Mouse (Mus musculus) stomach, postnatal 0 days (tissue): ENCODE measurements around the gene Adamtsl4. TPM values are rescaled to one million over a fixed set of nuclear protein-coding genes. Genes with fewer than 3 reads are reported as not detected.

Source experiments
- ATAC-seq: fragments of 200-750 bp; cut with Nextera tagmentation; 2 replicates; pipeline ENCODE4 v1.8.0; 2017; ENCODE audit not compliant: low FRiP score, low TSS enrichment
- DNase-seq: peaks from one replicate; pipeline ENCODE4 v3.0.0-alpha.2; 2016; ENCODE audit warnings: low spot score
- H3K27ac ChIP-seq: fragments of 300-500 bp; sonication (generic); replicated peaks from 2 replicates; pipeline ENCODE4 v1.5.1; 2014; ENCODE audit warnings: mild to moderate bottlenecking, control low read depth
- H3K27me3 ChIP-seq: fragments of 300-500 bp; sonication (generic); 2 replicates; pipeline ENCODE4 v1.6.1; 2014; ENCODE audit warnings: low read length; ENCODE audit not compliant: control insufficient read depth, insufficient read depth
- H3K36me3 ChIP-seq: fragments of 300-500 bp; sonication (generic); 2 replicates; pipeline ENCODE4 v1.6.1; 2014; ENCODE audit warnings: low read length, mixed read lengths; ENCODE audit not compliant: control insufficient read depth, insufficient read depth
- H3K4me1 ChIP-seq: fragments of 300-500 bp; sonication (generic); replicated peaks from 2 replicates; pipeline ENCODE4 v1.6.1; 2014; ENCODE audit warnings: antibody characterized with exemption; ENCODE audit not compliant: control insufficient read depth, insufficient read depth
- H3K4me2 ChIP-seq: fragments of 300-500 bp; sonication (generic); replicated peaks from 2 replicates; pipeline ENCODE4 v1.6.1; 2014; ENCODE audit warnings: low read depth, mild to moderate bottlenecking, control low read depth, moderate library complexity
- H3K4me3 ChIP-seq: fragments of 300-500 bp; sonication (generic); 2 replicates; pipeline ENCODE4 v1.5.1; 2014; ENCODE audit warnings: low read depth, low read length, control low read depth
- H3K9ac ChIP-seq: fragments of 300-500 bp; sonication (generic); 2 replicates; pipeline ENCODE4 v1.6.1; 2014; ENCODE audit warnings: mild to moderate bottlenecking, low read length, control low read depth, mixed read lengths
- H3K9me3 ChIP-seq: fragments of 300-500 bp; sonication (generic); 2 replicates; pipeline ENCODE4 v1.6.1; 2016; ENCODE audit warnings: low read length; ENCODE audit not compliant: control insufficient read depth
- CTCF ChIP-seq: IDR thresholded peaks from 2 replicates; pipeline ENCODE4 v1.5.1; 2016; ENCODE audit warnings: antibody characterized with exemption, low read depth, mild to moderate bottlenecking, moderate library complexity
- EP300 ChIP-seq: optimal IDR thresholded peaks from 2 replicates; pipeline ENCODE3; 2016; ENCODE audit warnings: antibody characterized with exemption
- WGBS: fragments of 180-500 bp; shearing (Covaris S2); extraction: QIAGEN DNeasy Blood & Tissue Kit; methylation state at CpG from one replicate; pipeline ENCODE4 v1.1.7; 2014; 5-methylcytosine and 5-hydroxymethylcytosine counted together
- polyA plus RNA-seq: library from polyadenylated mRNA; unstranded; fragments of >200 nt; fragmentation: Nextera tagmentation; extraction: Ambion mirVana; gene quantifications from 2 replicates; pipeline ENCODE4 v1.2.1, GENCODE M21; 2015

Gene Adamtsl4
- polyA plus RNA-seq, 1 experiment from 2014 or later = 9.4 TPM

DNA sequence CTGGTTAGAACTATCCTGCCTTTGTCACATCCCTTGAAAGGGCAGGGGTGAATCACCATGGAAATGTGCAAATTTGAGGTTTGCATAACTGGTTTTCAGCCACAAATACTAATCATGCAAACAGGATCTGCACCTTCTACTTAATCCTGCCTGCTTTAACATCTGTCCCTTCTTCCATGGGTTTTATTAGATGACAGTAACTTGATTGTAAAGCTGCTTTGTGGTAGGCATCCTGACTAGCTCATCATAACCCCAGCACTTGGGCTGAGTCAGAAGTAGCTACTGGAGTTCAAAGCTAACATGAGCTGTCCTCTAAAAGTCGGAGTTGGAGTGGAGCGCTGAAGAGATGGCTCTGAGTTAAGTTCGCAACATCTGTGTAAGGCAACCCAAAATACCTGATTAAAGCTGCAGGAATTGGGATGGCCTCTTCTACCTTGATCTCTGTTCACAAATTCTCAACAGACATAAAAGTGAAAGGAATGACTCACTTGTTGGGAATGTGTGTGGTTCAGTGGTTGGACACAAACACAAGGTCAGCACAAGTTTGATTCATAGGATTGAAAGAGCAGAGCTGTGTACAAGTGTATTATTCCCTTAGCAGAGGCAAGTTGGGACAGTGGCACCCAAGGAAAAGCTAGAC, 23.6 kb downstream of the Adamtsl4 start:
- Histone ChIP-seq H3K9ac (no peak overlapping the region), H3K27me3 (no peaks in the 10 kb centered on the region), H3K4me2 (no peak overlapping the region), H3K9me3 (no peaks in the 10 kb centered on the region), H3K27ac (peak overlapping the region; percentile 70), H3K4me1 (peaks cover 22% of the 10 kb centered on the region; the same call in 1 of the 2 replicates), H3K36me3 (peaks cover 14% of the 10 kb centered on the region), H3K4me3 (no peak overlapping the region)
- DNase-seq (no peak), ATAC-seq (0 out of 2 replicates have a peak, but pooled peaks have one; percentile 1)
- TF ChIP-seq CTCF (no peak), EP300 (no peak)
- WGBS = 70% methylated on average over 3 of the region's 3 CpGs

DNA sequence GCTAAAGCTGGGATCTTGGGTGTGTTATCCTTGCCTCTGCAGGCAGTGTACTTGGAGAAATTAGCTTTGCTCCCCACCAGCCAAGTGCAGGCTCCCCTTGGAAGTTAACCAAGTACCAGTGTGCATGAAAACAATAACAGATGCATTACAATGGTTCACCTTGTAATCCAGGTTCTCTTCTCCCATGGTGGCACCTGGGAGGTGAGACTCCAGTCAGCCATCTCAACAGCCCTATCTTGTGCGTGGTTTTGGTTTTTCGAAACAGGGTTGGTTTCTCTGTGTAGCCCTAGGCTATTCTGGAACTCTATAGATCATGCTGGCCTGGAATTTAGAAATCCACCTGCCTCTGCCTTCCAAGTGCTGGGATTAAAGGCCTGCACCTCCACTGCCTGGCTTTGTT, 24.2 kb downstream of the Adamtsl4 start:
- H3K36me3 ChIP-seq = peaks cover 14% of the 10 kb centered on the region
- DNase-seq (no peak), ATAC-seq (no peak)
- WGBS = 64% methylated on average over 2 of the region's 2 CpGs
- no peak overlapping the region for H3K4me3 ChIP-seq
- no peaks in the 10 kb centered on the region for H3K27me3 ChIP-seq
- no peak overlapping the region; the same call in 1 of the 2 replicates for H3K4me2 ChIP-seq
- TF ChIP-seq CTCF (no peak), EP300 (no peak)
- peak overlapping the region; percentile 63 for H3K27ac ChIP-seq
- no peaks in the 10 kb centered on the region for H3K9me3 ChIP-seq
- H3K4me1 ChIP-seq = peaks cover 18% of the 10 kb centered on the region; the same call in 1 of the 2 replicates
- no peak overlapping the region for H3K9ac ChIP-seq

DNA sequence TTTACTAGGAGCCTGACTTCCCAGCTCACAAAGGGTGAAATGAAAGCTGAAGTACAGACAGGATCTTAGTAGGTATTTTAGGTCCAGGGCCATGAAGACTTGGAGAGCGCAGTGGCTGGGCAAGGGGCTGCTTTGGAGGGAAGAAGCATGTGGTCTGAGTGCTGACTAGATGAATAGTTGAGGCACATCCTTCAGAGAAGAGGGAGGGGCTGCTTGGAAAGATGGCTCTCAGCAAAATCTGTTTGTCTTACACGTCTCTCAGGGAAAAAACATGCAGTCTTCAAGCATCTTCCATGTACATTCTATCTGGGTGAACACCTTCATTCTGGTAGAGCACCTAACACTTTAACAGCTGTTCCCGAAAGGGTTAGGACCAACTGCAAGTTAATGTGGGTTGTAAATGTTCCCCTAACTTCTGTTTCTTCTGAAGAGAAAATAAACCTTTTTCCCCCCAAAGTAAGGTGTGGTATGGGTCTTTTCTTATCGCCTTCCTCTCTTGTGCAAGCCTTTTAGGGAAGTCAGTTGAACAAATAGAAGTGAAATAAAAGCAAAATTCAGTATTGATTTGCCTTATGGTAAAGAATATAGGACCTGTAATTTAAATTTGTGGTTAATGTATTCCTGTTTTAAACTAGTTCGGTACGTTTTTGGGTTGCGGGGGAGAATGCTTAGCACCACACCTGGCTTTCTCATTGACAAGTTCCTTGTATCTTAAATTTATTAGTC, 24.8 kb downstream of the Adamtsl4 start:
- Histone ChIP-seq H3K4me2 (peak overlapping the region; percentile 39), H3K4me1 (peaks cover 18% of the 10 kb centered on the region; the same call in 1 of the 2 replicates), H3K36me3 (peaks cover 14% of the 10 kb centered on the region), H3K9me3 (no peaks in the 10 kb centered on the region), H3K27ac (peak overlapping the region; percentile 67), H3K4me3 (peak overlapping the region; percentile 8; the same call in 1 of the 2 replicates), H3K27me3 (no peaks in the 10 kb centered on the region), H3K9ac (no peak overlapping the region)
- DNase-seq (no peak), ATAC-seq (no peak)
- no peak for TF ChIP-seq CTCF
- TF ChIP-seq EP300 = no peak
- WGBS = 61% methylated on average over 7 of the region's 7 CpGs

DNA sequence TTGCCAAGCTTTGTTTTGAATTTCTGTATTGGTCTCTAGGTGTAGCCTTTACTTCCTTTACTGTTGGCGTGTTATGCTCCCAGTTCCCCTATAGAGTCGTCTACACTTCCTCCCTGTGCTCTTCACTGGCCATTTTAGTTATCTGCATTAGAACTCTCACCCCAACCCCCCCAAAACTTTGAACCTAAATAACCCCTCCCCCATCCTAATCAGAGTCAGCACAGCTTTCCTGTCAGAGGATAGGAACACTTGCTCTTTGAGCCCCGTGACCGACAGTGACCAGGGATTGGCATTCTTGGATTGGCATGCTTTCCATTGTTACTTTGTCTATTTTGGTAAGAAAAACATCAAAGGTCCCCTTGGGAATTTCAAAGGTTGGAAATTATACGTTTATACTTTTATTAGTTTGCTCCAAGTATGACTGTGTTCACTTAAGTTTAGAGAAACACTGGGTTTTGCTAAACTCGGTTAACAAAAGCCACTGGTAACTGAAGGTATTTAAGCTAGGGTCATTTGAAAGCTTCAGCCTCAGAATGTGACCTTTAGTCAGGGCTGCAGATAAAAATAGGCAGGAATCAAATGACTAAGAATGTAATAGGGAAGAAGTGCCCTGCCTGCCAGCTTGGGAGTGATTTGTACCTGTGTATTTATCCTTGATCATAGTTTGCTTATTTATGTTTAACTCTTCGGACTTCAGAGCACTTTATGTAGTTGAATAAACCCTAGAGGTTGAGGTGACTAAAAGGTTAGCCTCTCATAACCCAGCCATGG, 25.6 kb downstream of the Adamtsl4 start:
- Histone ChIP-seq H3K4me3 (peak overlapping the region; percentile 10; the same call in 1 of the 2 replicates), H3K9ac (peak overlapping the region; percentile 5; the same call in 1 of the 2 replicates), H3K4me2 (peak overlapping the region; percentile 39), H3K27me3 (no peaks in the 10 kb centered on the region), H3K4me1 (peaks cover 15% of the 10 kb centered on the region; the same call in 1 of the 2 replicates), H3K9me3 (no peaks in the 10 kb centered on the region), H3K36me3 (peaks cover 14% of the 10 kb centered on the region), H3K27ac (peak overlapping the region; percentile 67)
- ATAC-seq (no peak), DNase-seq (no peak)
- no peak for TF ChIP-seq EP300
- no peak for TF ChIP-seq CTCF
- 18% methylated on average over 7 of the region's 7 CpGs for WGBS

DNA sequence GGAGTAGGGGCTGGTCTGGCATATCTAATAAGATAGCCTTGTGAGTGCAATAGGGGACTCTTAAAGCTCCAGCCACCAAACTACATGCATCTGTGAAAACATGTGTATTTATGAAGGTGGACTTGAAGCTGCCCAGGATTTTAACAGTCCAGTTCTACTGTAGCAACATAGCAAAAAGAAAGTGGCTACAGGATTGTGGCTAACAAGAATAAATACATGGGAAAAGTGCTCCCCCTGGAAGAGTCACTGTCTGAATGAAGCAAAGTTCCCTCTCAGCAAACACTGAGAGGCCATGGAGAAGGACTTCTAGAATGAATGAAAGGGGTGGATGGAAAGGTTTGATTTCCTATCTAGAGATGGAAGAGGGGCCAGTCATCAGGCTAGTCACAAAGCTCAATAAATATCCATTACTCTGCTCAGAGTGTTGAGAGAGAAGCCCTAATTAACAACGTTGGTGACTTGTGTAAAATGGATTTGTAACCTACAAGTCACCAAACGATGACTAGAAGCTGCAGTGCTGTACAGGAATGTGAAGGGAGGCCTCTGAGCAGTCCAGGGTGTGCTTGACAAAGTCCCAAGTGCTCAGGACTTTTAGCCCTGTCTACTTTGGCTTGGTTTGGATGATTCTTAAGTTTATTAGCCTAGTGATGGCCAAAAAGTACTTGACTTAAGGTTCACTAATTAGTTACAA, 26.8 kb downstream of the Adamtsl4 start:
- H3K4me2 ChIP-seq = peak overlapping the region; percentile 79
- H3K9me3 ChIP-seq = no peaks in the 10 kb centered on the region
- H3K4me1 ChIP-seq = peaks cover 13% of the 10 kb centered on the region; the same call in 1 of the 2 replicates
- H3K27me3 ChIP-seq = no peaks in the 10 kb centered on the region
- WGBS = 11% methylated on average over 2 of the region's 2 CpGs
- DNase-seq (no peak), ATAC-seq (no peak)
- H3K4me3 ChIP-seq = peak overlapping the region; percentile 92
- H3K27ac ChIP-seq = 0 out of 2 replicates have a peak overlapping the region, but pooled peaks have one; percentile 36
- H3K9ac ChIP-seq = peak overlapping the region; percentile 100
- H3K36me3 ChIP-seq = peaks cover 14% of the 10 kb centered on the region
- TF ChIP-seq EP300 (no peak), CTCF (no peak)
